Mouse (Mus musculus) neural tube, embryonic 11.5 days (tissue): ENCODE data around the gene 5730596B20Rik. TPM values are rescaled to one million over a fixed set of nuclear protein-coding genes. Genes with fewer than 3 reads are reported as not detected.
A peak's percentile ranks its signal among the peaks of the same experiment; 100 is the strongest.

ENCODE experiments used
- ATAC-seq: fragments of 200-750 bp; cut with Nextera tagmentation; 2 replicates; pipeline ENCODE4 v1.8.0; 2017; ENCODE audit warnings: moderate number of reproducible peaks, mild to moderate bottlenecking, moderate TSS enrichment, moderate library complexity; ENCODE audit not compliant: insufficient read depth, low FRiP score, low TSS enrichment
- DNase-seq: peaks from one replicate; pipeline ENCODE4 v3.0.0-alpha.2; 2015; ENCODE audit warnings: low spot score
- H3K27ac ChIP-seq: fragments of 300-500 bp; sonication (generic); 2 replicates; pipeline ENCODE4 v1.5.1; 2014; ENCODE audit warnings: low read depth, mild to moderate bottlenecking, low read length
- H3K27me3 ChIP-seq: fragments of 300-500 bp; sonication (generic); 2 replicates; pipeline ENCODE4 v1.6.1; 2014; ENCODE audit warnings: mild to moderate bottlenecking, low read length, mixed read lengths; ENCODE audit not compliant: control insufficient read depth, insufficient read depth
- H3K36me3 ChIP-seq: fragments of 300-500 bp; sonication (generic); 2 replicates; pipeline ENCODE4 v1.6.1; 2014; ENCODE audit warnings: mild to moderate bottlenecking, low read length, moderate library complexity, mixed read lengths; ENCODE audit not compliant: control insufficient read depth, insufficient read depth
- H3K4me1 ChIP-seq: fragments of 300-500 bp; sonication (generic); 2 replicates; pipeline ENCODE4 v1.6.1; 2014; ENCODE audit warnings: low read length, mixed read lengths; ENCODE audit not compliant: control insufficient read depth, insufficient read depth
- H3K4me2 ChIP-seq: fragments of 300-500 bp; sonication (generic); 2 replicates; pipeline ENCODE4 v1.6.1; 2014; ENCODE audit warnings: low read depth, mild to moderate bottlenecking, moderate library complexity
- H3K4me3 ChIP-seq: fragments of 300-500 bp; sonication (generic); 2 replicates; pipeline ENCODE4 v1.5.1; 2014; ENCODE audit warnings: low read depth, low read length
- H3K9ac ChIP-seq: fragments of 300-500 bp; sonication (generic); 2 replicates; pipeline ENCODE4 v1.6.1; 2014; ENCODE audit warnings: mild to moderate bottlenecking, low read length
- H3K9me3 ChIP-seq: fragments of 300-500 bp; sonication (generic); 2 replicates; pipeline ENCODE4 v1.6.1; 2016; ENCODE audit warnings: low read length; ENCODE audit not compliant: control insufficient read depth
- WGBS: fragments of 180-500 bp; shearing (Covaris S2); extraction: QIAGEN DNeasy Blood & Tissue Kit; methylation state at CpG from one replicate; pipeline ENCODE4 v1.1.7; 2014; 5-methylcytosine and 5-hydroxymethylcytosine counted together
- polyA plus RNA-seq: library from polyadenylated mRNA; unstranded; fragments of >200 nt; fragmentation: Nextera tagmentation; extraction: Ambion mirVana; gene quantifications from 2 replicates; pipeline ENCODE4 v1.2.1, GENCODE M21; 2014

The 5730596B20Rik gene
- polyA plus RNA-seq, 1 experiment from 2014 or later = 4.5 TPM

DNA sequence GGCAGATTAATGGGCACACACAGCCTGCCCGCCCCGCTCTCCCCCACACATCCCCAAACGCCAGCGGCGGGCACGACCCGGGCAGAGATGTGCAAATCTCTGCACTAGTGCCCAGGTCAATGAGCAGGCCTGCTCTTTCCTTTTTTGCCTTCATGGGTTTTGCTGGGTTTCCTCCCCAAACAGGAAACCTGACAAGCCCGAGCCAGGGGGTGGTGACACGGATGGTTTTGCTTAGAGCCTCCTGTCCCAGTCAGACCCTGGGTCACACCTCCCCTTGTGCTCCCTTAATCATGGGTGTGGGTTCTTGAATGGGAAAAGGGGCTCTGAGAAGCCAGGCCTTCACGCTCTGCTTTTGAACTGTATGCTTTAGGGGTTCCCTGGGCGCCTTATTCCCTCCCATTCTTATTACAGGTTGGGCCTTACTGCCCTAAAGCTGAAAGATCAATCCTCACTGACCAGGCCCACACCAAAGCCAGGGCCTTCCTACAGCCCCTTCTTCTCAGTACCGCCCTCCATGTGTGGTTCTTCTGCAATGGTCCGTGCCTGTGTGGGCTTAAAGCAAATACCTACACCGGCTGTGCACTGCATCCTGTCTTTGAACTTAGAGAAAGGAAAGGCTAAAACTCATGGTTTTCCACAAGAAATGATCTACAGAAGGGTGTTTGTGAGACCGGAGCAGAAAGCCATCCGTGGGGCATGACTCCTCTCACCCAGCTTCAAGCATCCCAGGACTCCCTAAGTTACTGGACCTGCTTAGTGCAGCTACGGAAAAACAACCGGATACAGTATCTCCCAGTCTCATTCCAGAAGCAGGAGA is 31.8 kb downstream of the 5730596B20Rik start:
- Histone ChIP-seq H3K36me3 (peaks cover 7% of the 10 kb centered on the region), H3K4me2 (peak overlapping the region; percentile 99), H3K9ac (peak overlapping the region; percentile 99), H3K9me3 (no peaks in the 10 kb centered on the region), H3K4me1 (peaks cover 40% of the 10 kb centered on the region), H3K4me3 (peak overlapping the region; percentile 87), H3K27ac (peak overlapping the region; percentile 100), H3K27me3 (no peaks in the 10 kb centered on the region)
- 2% methylated on average over 17 of the region's 18 CpGs for WGBS
- DNase-seq = peak; percentile 49
- no peak for ATAC-seq

DNA sequence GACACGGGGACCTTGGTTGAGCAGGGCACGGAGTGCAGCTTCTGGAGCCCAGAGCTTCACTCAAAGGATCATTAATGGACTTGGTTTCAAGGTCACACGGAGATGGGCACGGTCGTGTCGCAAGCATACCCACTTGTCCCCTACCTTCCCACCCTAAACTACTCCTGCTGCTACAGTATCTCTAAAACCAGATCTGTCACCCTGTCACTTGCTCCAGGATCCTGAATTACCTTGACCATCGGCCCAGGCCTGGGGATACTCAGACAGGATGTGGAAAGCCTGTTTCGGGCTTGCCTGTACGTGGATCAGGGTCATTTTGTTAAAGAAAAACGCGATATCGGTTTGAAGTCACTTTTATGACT is 32.4 kb downstream of the 5730596B20Rik start:
- ATAC-seq (no peak), DNase-seq (no peak)
- Histone ChIP-seq H3K4me3 (peak overlapping the region; percentile 87), H3K4me2 (peak overlapping the region; percentile 99), H3K27me3 (no peaks in the 10 kb centered on the region), H3K4me1 (peaks cover 43% of the 10 kb centered on the region), H3K36me3 (peaks cover 7% of the 10 kb centered on the region), H3K9ac (peak overlapping the region; percentile 99), H3K9me3 (no peaks in the 10 kb centered on the region), H3K27ac (peak overlapping the region; percentile 100)
- WGBS = 4% methylated on average over 12 of the region's 12 CpGs

DNA sequence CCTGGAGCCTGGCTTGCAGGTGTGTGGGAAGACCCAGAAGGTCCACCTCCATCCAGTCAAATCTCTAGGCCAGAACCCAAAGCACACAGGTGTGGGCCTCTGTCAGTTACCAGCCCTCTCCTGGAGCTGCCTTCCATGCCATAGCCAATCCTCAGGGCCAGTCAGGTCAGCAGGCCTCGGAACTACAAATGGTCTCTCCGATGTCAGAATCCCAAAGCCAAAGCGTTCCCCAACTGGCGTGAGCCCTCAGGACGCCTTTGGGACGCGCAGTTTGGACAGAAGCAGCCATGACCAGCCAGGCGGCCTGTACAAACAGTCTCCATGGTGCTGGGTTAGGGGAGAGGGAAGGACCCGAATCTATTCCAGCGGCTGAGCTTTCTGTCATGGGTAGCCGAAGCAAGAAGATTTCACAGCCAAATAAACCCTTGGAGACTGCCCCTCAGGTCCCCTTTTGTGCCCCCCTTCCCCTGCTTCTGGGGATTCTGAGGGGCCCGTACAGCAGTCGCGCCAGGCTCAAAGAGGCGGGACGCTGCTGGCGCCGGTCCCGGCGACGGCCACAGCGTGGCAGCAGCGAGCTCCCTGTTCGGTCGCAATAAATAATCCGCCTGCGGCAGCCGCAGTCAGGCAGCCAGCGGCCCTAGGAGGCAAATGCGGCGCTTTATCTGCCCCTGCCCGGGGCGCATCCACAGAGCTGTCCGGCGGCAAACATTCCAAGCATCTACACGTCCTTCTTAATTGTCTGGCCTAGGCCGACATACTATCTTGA is 34.1 kb downstream of the 5730596B20Rik start:
- ATAC-seq (peak; percentile 25), DNase-seq (peak; percentile 91)
- no peaks in the 10 kb centered on the region for H3K9me3 ChIP-seq
- under 1% methylated on average over 37 of the region's 37 CpGs for WGBS
- H3K27ac ChIP-seq = peak overlapping the region; percentile 100
- H3K9ac ChIP-seq = peak overlapping the region; percentile 99
- H3K27me3 ChIP-seq = peaks cover 4% of the 10 kb centered on the region; the same call in 1 of the 2 replicates
- H3K4me2 ChIP-seq = peak overlapping the region; percentile 99
- H3K4me1 ChIP-seq = peaks cover 33% of the 10 kb centered on the region
- no peaks in the 10 kb centered on the region; the same call in 1 of the 2 replicates for H3K36me3 ChIP-seq
- H3K4me3 ChIP-seq = peak overlapping the region; percentile 87

DNA sequence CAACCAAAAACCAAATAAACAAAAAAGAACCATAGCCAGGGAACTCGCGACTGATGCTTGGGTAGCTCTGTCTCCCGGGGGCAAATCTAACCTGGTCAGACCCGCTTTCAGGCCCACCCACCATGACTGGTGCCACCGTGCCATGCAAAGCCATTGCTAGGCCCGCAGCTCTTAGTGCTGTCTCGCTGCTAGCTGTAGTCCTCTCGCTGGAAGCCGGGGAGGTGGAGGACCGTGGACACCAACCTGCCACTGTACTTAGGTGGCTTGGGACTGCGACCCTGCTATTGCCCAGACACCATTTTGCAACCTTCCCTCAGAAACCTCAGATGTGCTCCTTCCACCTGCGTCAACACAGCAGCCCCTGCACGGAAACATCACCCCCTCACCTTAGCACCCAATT is 34.7 kb downstream of the 5730596B20Rik start:
- no peaks in the 10 kb centered on the region for H3K9me3 ChIP-seq
- no peaks in the 10 kb centered on the region for H3K36me3 ChIP-seq
- peak overlapping the region; percentile 100 for H3K27ac ChIP-seq
- H3K4me2 ChIP-seq = peak overlapping the region; percentile 99
- H3K4me1 ChIP-seq = peaks cover 28% of the 10 kb centered on the region
- under 1% methylated on average over 13 of the region's 13 CpGs for WGBS
- peak overlapping the region; percentile 87 for H3K4me3 ChIP-seq
- DNase-seq = peak; percentile 50
- ATAC-seq = no peak
- peaks cover 4% of the 10 kb centered on the region; the same call in 1 of the 2 replicates for H3K27me3 ChIP-seq
- peak overlapping the region; percentile 99 for H3K9ac ChIP-seq

DNA sequence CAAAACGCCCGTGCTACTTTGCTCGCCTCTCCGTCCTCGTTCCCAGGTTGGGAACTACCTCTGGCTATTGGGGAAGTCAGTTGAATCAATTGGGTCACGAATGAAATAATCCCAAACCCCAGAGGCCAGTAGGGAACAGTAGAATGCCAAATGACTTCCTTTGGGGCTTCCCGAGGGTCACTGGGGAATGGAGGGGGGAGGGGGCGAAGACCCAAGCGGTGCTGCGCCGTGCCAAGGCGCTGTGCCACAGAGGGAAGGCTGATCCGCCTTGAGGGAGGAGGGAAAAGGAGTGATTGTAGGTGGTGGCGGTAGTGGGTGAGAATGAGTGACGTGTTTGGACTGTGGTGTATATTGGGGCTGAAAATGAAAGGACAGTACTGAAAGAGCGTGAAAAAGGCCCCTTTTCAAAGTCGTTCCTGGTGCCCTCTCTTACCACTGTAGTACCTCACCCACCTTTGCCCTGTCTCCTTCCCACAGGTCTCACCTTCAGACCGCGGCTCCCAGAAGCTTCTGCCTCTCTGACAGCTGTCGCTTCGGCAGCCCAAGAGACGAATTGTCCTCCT is 35.3 kb downstream of the 5730596B20Rik start:
- peak overlapping the region; percentile 99 for H3K4me2 ChIP-seq
- H3K4me1 ChIP-seq = peaks cover 23% of the 10 kb centered on the region
- no peaks in the 10 kb centered on the region for H3K36me3 ChIP-seq
- no peak for ATAC-seq
- H3K4me3 ChIP-seq = peak overlapping the region; percentile 87
- peak overlapping the region; percentile 99 for H3K9ac ChIP-seq
- peak; percentile 48 for DNase-seq
- peaks cover 4% of the 10 kb centered on the region; the same call in 1 of the 2 replicates for H3K27me3 ChIP-seq
- peak overlapping the region; percentile 100 for H3K27ac ChIP-seq
- WGBS = 2% methylated on average over 22 of the region's 22 CpGs
- no peaks in the 10 kb centered on the region for H3K9me3 ChIP-seq

DNA sequence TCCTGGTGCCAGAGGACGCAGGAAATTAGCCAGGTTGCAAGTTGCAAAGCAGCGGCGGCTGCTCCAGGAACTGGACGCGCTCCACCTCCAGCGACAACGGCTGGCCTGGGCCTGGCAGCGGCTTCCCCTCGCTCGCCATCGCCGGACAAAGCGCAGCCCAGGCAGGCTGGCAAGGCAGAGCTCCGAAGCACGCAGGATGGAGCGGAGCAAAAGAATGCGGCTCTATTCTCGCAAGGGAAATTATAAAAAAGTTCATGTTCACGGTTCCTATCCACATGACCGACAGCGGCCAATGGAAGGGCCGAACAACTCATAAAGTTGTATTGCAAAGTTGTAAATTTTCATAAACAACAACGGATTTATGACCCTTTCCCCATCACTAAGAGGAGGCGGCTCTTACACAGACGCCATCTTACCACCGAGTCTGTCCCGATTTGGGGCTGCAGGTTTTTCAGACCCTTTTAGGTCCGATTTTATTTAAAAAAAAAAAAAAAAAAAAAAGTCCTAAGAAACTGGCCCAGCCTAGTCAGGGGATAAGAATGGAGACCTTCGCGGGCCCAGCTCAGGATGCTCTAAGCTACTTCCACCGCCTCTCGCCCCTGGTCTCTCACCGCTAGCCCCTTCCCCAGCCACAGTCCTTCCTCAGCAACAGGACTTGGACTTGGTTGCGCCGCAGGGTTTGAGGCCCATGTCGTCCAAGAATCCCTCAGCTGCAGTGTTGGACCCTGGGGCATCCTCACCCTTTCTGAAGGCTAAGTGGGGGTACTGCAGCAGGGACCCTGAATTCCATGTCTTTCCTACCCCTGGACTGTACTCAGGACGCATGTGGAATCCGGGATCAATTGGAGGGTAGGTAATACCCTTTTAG is 36.1 kb downstream of the 5730596B20Rik start, which contains the start of the genes Hoxa3 and Gm28308:
Hoxa3 (minus strand) TSS at position 218 of the 868 bp plus-strand sequence.
Gm28308 (minus strand) TSS at position 221 of the 868 bp plus-strand sequence.
- WGBS = 4% methylated on average over 38 of the region's 38 CpGs
- H3K4me2 ChIP-seq = peak within 1 kb of the TSS; percentile 99
- peak within 1 kb of the TSS; percentile 87 for H3K4me3 ChIP-seq
- peak; percentile 68 for DNase-seq
- peak within 1 kb of the TSS; percentile 100 for H3K27ac ChIP-seq
- H3K36me3 ChIP-seq = no peaks in the 10 kb centered on the region
- peak within 1 kb of the TSS; percentile 99 for H3K9ac ChIP-seq
- H3K9me3 ChIP-seq = no peaks in the 10 kb centered on the region
- H3K4me1 ChIP-seq = peaks cover 28% of the 10 kb centered on the region
- peaks cover 4% of the 10 kb centered on the region; the same call in 1 of the 2 replicates for H3K27me3 ChIP-seq
- ATAC-seq = peak; percentile 49; the same call in 1 of the 2 replicates

DNA sequence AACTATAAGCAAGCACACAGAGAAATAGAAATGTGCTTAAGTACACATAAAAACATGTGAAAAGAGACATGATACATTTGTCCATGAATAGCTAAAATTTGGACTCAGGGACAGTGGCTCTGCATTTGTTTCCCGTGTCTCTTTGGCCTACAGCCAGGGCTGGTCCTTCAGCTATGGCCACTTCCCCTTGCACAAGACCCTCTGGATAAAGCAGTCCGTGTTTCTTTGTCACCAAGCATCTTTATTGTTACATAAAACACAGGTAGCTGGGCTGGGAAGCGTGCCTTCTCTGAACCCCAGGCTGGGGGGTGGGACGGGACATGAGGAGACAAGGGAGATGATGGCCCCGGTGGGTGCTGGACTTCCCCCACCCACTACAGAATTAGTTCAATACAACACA is 37.0 kb downstream of the 5730596B20Rik start:
- no peak for DNase-seq
- peak overlapping the region; percentile 99 for H3K9ac ChIP-seq
- no peak for ATAC-seq
- no peaks in the 10 kb centered on the region for H3K36me3 ChIP-seq
- H3K4me2 ChIP-seq = peak overlapping the region; percentile 99
- 11% methylated on average over 5 of the region's 5 CpGs for WGBS
- peaks cover 25% of the 10 kb centered on the region for H3K4me1 ChIP-seq
- peaks cover 4% of the 10 kb centered on the region; the same call in 1 of the 2 replicates for H3K27me3 ChIP-seq
- peak overlapping the region; percentile 100 for H3K27ac ChIP-seq
- H3K4me3 ChIP-seq = peak overlapping the region; percentile 87
- H3K9me3 ChIP-seq = no peaks in the 10 kb centered on the region
